Mouse (Mus musculus) c-Kit-positive CD71-positive TER-119-positive erythroid progenitor cells, embryonic 14.5 days (primary cell): ENCODE data around the gene Pphln1.

ENCODE experiments used
- DNase-seq: peaks from one replicate; pipeline ENCODE4 v3.0.0-alpha.2; 2013; ENCODE audit warnings: low spot score

The Pphln1 gene

DNA sequence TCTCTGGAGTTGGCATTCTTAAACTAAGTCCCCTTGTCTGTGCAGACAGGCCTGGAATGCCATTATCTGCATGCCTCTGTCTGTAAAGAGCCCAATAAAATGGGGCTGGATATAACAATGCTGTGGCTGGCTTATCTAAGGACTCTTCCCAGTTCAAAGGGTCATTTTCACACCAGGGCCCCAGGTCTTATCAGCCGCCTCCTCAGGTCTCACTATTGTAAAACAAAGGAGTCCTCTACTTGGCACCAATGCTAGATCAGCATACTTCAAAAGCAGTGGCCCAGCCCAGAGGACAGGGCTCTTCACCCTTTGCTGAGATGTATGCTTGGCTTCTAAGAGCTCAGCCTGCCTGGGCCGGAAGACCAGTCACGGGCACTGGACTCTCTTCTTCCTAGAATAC, 141.3 kb downstream of the Pphln1 start:
- DNase-seq: no peak
